Mouse (Mus musculus): ENCODE data around the gene Rxrb.

DNA sequence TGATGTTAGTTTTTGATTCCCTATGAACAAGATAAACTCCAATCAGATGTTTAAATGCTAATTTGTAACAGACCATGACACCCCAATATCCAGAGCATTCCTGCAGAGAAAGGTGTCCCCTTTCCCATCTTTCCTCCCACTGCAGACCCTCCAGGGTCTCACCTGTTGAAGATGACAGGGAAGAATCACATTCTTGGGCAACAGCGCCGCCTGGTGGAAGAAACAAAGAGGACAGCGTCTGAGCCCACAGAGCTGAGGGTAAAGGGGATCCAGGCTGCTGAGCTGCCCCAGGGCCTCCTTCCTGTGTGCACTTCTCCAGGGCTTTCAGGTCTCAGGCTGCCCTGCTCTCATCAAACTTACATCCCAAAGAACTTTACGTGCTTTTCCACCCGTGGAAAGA, 28.2 kb upstream of the Rxrb start:
- peak; percentile 79 for TF ChIP-seq CTCF (IDR thresholded peaks at IDR 0.05; ENCODE audit: low read depth, low read length)
- no peak for TF ChIP-seq POLR2A (IDR thresholded peaks at IDR 0.05; ENCODE audit: borderline replicate concordance, low read depth, low read length)

All from bone marrow macrophage, adult 2 months (primary cell).